Mouse (Mus musculus) heart, adult 2 months (tissue): ENCODE measurements at regions not wholly inside any gene's neighbourhood (a gene's known extent, or its start where the extent isn't known, plus 50 kb on each side); places are given as distances from the start of the nearest gene placed in this dataset.

Source experiments
- DNase-seq, 2 experiments: peaks; one replicate each; pipeline ENCODE4 v3.0.0; 2021
- H3K27ac ChIP-seq: fragments of 200-600 bp; 2 replicates; pipeline ENCODE4 v1.8.1; 2022
- H3K27me3 ChIP-seq: fragments of 200-500 bp; 2 replicates; pipeline ENCODE4 v1.6.1; 2012; ENCODE audit warnings: mild to moderate bottlenecking, low read length, inconsistent platforms, mixed read lengths; ENCODE audit not compliant: control insufficient read depth, insufficient read depth
- H3K36me3 ChIP-seq: fragments of 200-500 bp; 2 replicates; pipeline ENCODE4 v1.6.1; 2012; ENCODE audit warnings: low read length, inconsistent platforms; ENCODE audit not compliant: control insufficient read depth, insufficient read depth
- H3K4me1 ChIP-seq: fragments of 200-500 bp; 2 replicates; pipeline ENCODE4 v1.6.1; 2011; ENCODE audit warnings: low read length; ENCODE audit not compliant: control insufficient read depth, insufficient read depth
- H3K4me3 ChIP-seq: fragments of 200-600 bp; 2 replicates; pipeline ENCODE4 v1.8.1; 2022
- H3K79me2 ChIP-seq: fragments of 200-500 bp; replicated peaks from 2 replicates; pipeline ENCODE4 v1.6.1; 2012; ENCODE audit warnings: mild to moderate bottlenecking, inconsistent platforms, low read length, moderate library complexity, mixed read lengths; ENCODE audit not compliant: control insufficient read depth, insufficient read depth
- H3K9ac ChIP-seq: fragments of 200-500 bp; 2 replicates; pipeline ENCODE4 v1.6.1; 2012; ENCODE audit warnings: low read depth, mild to moderate bottlenecking, control low read depth, inconsistent platforms, low read length, mixed read lengths
- CTCF ChIP-seq: fragments of 200-600 bp; IDR thresholded peaks from 2 replicates; pipeline ENCODE4 v1.8.1; 2022; ENCODE audit warnings: antibody characterized with exemption, mild to moderate bottlenecking, moderate library complexity
- EP300 ChIP-seq: fragments of 200-500 bp; IDR thresholded peaks from 2 replicates; pipeline ENCODE4 v1.6.1; 2011; ENCODE audit warnings: low read depth, low read length, control low read depth; ENCODE audit not compliant: insufficient read depth
- POLR2A ChIP-seq: fragments of 200-500 bp; IDR thresholded peaks from 2 replicates; pipeline ENCODE4 v1.6.1; 2011; ENCODE audit warnings: mild to moderate bottlenecking, low read depth, low read length, control low read depth; ENCODE audit not compliant: insufficient read depth
- WGBS: fragments of 180-500 bp; shearing (Covaris S2); methylation state at CpG from one replicate; pipeline ENCODE4 v1.1.7; 2018; 5-methylcytosine and 5-hydroxymethylcytosine counted together
- intact Hi-C: fragments of 180-260 bp; cut with DNase I; formaldehyde crosslinking; loops from one replicate; pipeline ENCODE4 v1.15.1; 2025

GRCm38 (mm10) chr12:16026654-16027053 is 209.9 kb upstream of the Trib2 start:
- no peaks in the 10 kb centered on the region for H3K79me2 ChIP-seq
- H3K4me3 ChIP-seq = no peak overlapping the region
- no peak overlapping the region for H3K27ac ChIP-seq
- DNase-seq = no peak
- H3K4me1 ChIP-seq = no peaks in the 10 kb centered on the region
- TF ChIP-seq POLR2A (no peak), EP300 (no peak)
- H3K27me3 ChIP-seq = no peaks in the 10 kb centered on the region
- H3K9ac ChIP-seq = no peak overlapping the region
- H3K36me3 ChIP-seq = 0 out of 2 replicates have a peak, but pooled peaks cover 2% of the 10 kb centered on the region
- intact Hi-C loops = no loop called here
- WGBS = 13% methylated on average over 1 of the region's 1 CpGs

GRCm38 (mm10) chr12:16023273-16023672 is 206.6 kb upstream of the Trib2 start:
- DNase-seq = no peak
- no peak overlapping the region for H3K27ac ChIP-seq
- H3K79me2 ChIP-seq = no peaks in the 10 kb centered on the region
- no peaks in the 10 kb centered on the region for H3K4me1 ChIP-seq
- intact Hi-C loops = loop anchor here (5.0 kb wide), 1 partner anchor 484 kb away; no protein-coding TSS in a partner anchor
- H3K27me3 ChIP-seq = no peaks in the 10 kb centered on the region
- 94% methylated on average over 7 of the region's 7 CpGs for WGBS
- no peak overlapping the region for H3K9ac ChIP-seq
- TF ChIP-seq POLR2A (no peak), EP300 (no peak)
- H3K36me3 ChIP-seq = 0 out of 2 replicates have a peak, but pooled peaks cover 2% of the 10 kb centered on the region
- no peak overlapping the region for H3K4me3 ChIP-seq

GRCm38 (mm10) chr12:16021202-16021821 is 204.6 kb upstream of the Trib2 start:
- intact Hi-C loops = loop anchor here (5.0 kb wide), 1 partner anchor 486 kb away; no protein-coding TSS in a partner anchor

GRCm38 (mm10) chr12:16018237-16018636 is 201.5 kb upstream of the Trib2 start:
- 93% methylated on average over 4 of the region's 4 CpGs for whole genome bisulfite sequencing
- DNase-seq = no peak
- TF ChIP-seq CTCF (no peak), POLR2A (no peak), EP300 (no peak)
- peaks cover 3% of the 10 kb centered on the region; the same call in 1 of the 2 replicates for H3K36me3 ChIP-seq
- H3K27ac ChIP-seq = no peak overlapping the region
- intact Hi-C loops = loop anchor here (5.0 kb wide), 1 partner anchor 481 kb away; no protein-coding TSS in a partner anchor
- no peak overlapping the region for H3K9ac ChIP-seq
- peaks cover 9% of the 10 kb centered on the region for H3K4me1 ChIP-seq
- no peak overlapping the region for H3K4me3 ChIP-seq
- H3K27me3 ChIP-seq = no peaks in the 10 kb centered on the region
- H3K79me2 ChIP-seq = no peaks in the 10 kb centered on the region

More at GRCm38 (mm10) chr12:16021202-16021821, 204.6 kb upstream of the Trib2 start:
- Histone ChIP-seq H3K9ac (no peak overlapping the region), H3K27me3 (no peaks in the 10 kb centered on the region), H3K27ac (peak overlapping the region; percentile 33), H3K36me3 (0 out of 2 replicates have a peak, but pooled peaks cover 2% of the 10 kb centered on the region), H3K4me1 (0 out of 2 replicates have a peak, but pooled peaks cover 1% of the 10 kb centered on the region), H3K4me3 (no peak overlapping the region), H3K79me2 (no peaks in the 10 kb centered on the region)
- WGBS = 7% methylated on average over 1 of the region's 1 CpGs
- DNase-seq = peak in 1 of 2 experiments; percentile 51
- TF ChIP-seq CTCF = no peak
- 0 out of 2 replicates have a peak, but pooled peaks have one; percentile 17 for TF ChIP-seq EP300

GRCm38 (mm10) chr12:16016621-16017020 is 199.9 kb upstream of the Trib2 start:
- DNase-seq = no peak
- intact Hi-C loops = loop anchor here (5.0 kb wide), 1 partner anchor 479 kb away; no protein-coding TSS in a partner anchor

GRCm38 (mm10) chr12:16015596-16015995 is 198.9 kb upstream of the Trib2 start:
- H3K79me2 ChIP-seq = no peaks in the 10 kb centered on the region
- WGBS = 66% methylated on average over 8 of the region's 8 CpGs
- H3K9ac ChIP-seq = no peak overlapping the region
- peak in 1 of 2 experiments; percentile 31 for DNase-seq
- H3K27ac ChIP-seq = peak overlapping the region; percentile 62
- H3K4me1 ChIP-seq = peaks cover 12% of the 10 kb centered on the region
- intact Hi-C loops = loop anchor here (5.0 kb wide), 1 partner anchor 478 kb away; no protein-coding TSS in a partner anchor
- H3K36me3 ChIP-seq = peaks cover 2% of the 10 kb centered on the region; the same call in 1 of the 2 replicates
- no peak for TF ChIP-seq EP300
- TF ChIP-seq CTCF = no peak
- TF ChIP-seq POLR2A = no peak
- H3K4me3 ChIP-seq = no peak overlapping the region
- no peaks in the 10 kb centered on the region for H3K27me3 ChIP-seq

More at GRCm38 (mm10) chr12:16016621-16017020, 199.9 kb upstream of the Trib2 start:
- no peak overlapping the region for H3K4me3 ChIP-seq
- H3K27me3 ChIP-seq = no peaks in the 10 kb centered on the region
- TF ChIP-seq POLR2A (no peak), EP300 (no peak), CTCF (peak; percentile 14; the same call in 1 of the 2 replicates)
- H3K4me1 ChIP-seq = peaks cover 12% of the 10 kb centered on the region
- H3K27ac ChIP-seq = peak overlapping the region; percentile 62
- WGBS = 68% methylated on average over 1 of the region's 1 CpGs
- no peak overlapping the region for H3K9ac ChIP-seq
- no peaks in the 10 kb centered on the region for H3K79me2 ChIP-seq
- peaks cover 2% of the 10 kb centered on the region; the same call in 1 of the 2 replicates for H3K36me3 ChIP-seq
